Mouse (Mus musculus): ENCODE measurements around the gene Renbp.

GRCm38 (mm10) chrX:73914827-73915703 lies 15.6 kb downstream of the Renbp start:
- TF ChIP-seq CTCF (IDR thresholded peaks at IDR 0.05; ENCODE audit: control insufficient read depth, insufficient read depth, insufficient read length) (no peak), CEBPB (IDR thresholded peaks at IDR 0.05; ENCODE audit: low read depth) (no peak), MAX (IDR thresholded peaks at IDR 0.05) (no peak), FOSL1 (IDR thresholded peaks at IDR 0.05; ENCODE audit: insufficient read depth, low read length, poor library complexity, severe bottlenecking) (no peak), USF1 (IDR thresholded peaks at IDR 0.05; ENCODE audit: low read depth) (no peak)
